Mouse (Mus musculus) intestine, embryonic 16.5 days (tissue): ENCODE data around the gene Gm17349. TPM values are rescaled to one million over a fixed set of nuclear protein-coding genes. Genes with fewer than 3 reads are reported as not detected.

Experiments used
- ATAC-seq: fragments of 200-750 bp; cut with Nextera tagmentation; 2 replicates; pipeline ENCODE4 v1.8.0; 2017; ENCODE audit warnings: moderate TSS enrichment, moderate library complexity
- H3K27ac ChIP-seq: fragments of 300-500 bp; sonication (generic); 2 replicates; pipeline ENCODE4 v1.5.1; 2014; ENCODE audit warnings: mild to moderate bottlenecking, low read length
- H3K27me3 ChIP-seq: fragments of 300-500 bp; sonication (generic); replicated peaks from 2 replicates; pipeline ENCODE4 v1.6.1; 2014; ENCODE audit warnings: low read length, control low read depth, mixed read lengths; ENCODE audit not compliant: control insufficient read depth, insufficient read depth
- H3K36me3 ChIP-seq: fragments of 300-500 bp; sonication (generic); 2 replicates; pipeline ENCODE4 v1.6.1; 2014; ENCODE audit warnings: low read length, control low read depth; ENCODE audit not compliant: control insufficient read depth, insufficient read depth
- H3K4me1 ChIP-seq: fragments of 300-500 bp; sonication (generic); 2 replicates; pipeline ENCODE4 v1.6.1; 2014; ENCODE audit warnings: low read length, control low read depth, mixed read lengths; ENCODE audit not compliant: control insufficient read depth, insufficient read depth
- H3K4me2 ChIP-seq: fragments of 300-500 bp; sonication (generic); 2 replicates; pipeline ENCODE4 v1.6.1; 2014; ENCODE audit warnings: low read depth, low read length, control low read depth
- H3K4me3 ChIP-seq: fragments of 300-500 bp; sonication (generic); 2 replicates; pipeline ENCODE4 v1.5.1; 2014; ENCODE audit warnings: mild to moderate bottlenecking, low read length
- H3K9ac ChIP-seq: fragments of 300-500 bp; sonication (generic); 2 replicates; pipeline ENCODE4 v1.6.1; 2014; ENCODE audit warnings: low read depth, low read length
- H3K9me3 ChIP-seq: fragments of 300-500 bp; sonication (generic); 2 replicates; pipeline ENCODE4 v1.6.1; 2016; ENCODE audit warnings: low read length, control low read depth; ENCODE audit not compliant: control insufficient read depth
- WGBS: fragments of 180-500 bp; shearing (Covaris S2); extraction: QIAGEN DNeasy Blood & Tissue Kit; methylation state at CpG from one replicate; pipeline ENCODE4 v1.1.7; 2014; 5-methylcytosine and 5-hydroxymethylcytosine counted together
- polyA plus RNA-seq: library from polyadenylated mRNA; unstranded; fragments of >200 nt; fragmentation: Nextera tagmentation; extraction: Ambion mirVana; gene quantifications from 2 replicates; pipeline ENCODE4 v1.2.1, GENCODE M21; 2015

Gm17349 gene
- polyA plus RNA-seq, 1 experiment from 2014 or later, result not detected

DNA sequence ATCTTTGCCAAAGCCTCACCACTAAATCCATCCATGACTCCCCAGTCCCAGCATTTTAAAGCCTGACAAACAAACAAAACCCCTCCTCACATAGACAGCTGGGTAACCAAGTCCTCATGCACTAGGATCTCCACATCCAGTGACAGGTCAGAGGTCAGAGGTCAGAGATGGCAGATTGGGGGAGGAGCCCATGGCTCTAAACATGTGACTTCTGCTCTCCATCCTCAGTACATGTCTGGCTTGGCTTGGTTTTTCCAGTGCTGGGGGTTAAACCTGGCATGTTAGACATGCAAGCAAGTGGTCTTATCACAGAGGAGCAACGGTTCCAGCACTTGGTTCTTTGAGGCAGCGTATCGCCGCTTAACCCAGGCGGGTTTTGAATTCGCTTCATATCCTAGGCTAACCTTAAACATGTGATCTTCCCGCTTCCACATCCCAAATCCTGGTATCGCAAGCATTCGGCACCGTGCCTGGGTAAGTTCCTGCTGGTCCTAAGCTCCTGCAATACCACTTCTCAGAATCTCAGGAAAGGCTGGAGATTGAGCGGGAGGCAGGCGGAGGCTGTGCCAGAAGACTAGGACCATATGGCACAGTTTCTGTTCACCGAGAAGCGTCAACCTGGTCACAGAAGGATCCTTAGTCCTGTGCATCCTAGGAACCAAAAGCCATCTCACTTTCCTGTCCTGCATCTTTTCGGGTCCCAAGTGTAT is 44.0 kb downstream of the Gm17349 start:
- peaks cover 11% of the 10 kb centered on the region for H3K4me1 ChIP-seq
- no peak for ATAC-seq
- no peaks in the 10 kb centered on the region for H3K9me3 ChIP-seq
- WGBS, result 95% methylated on average over 15 of the region's 15 CpGs
- H3K27me3 ChIP-seq, result peaks cover 10% of the 10 kb centered on the region
- no peak overlapping the region for H3K27ac ChIP-seq
- no peak overlapping the region for H3K4me3 ChIP-seq
- no peak overlapping the region for H3K4me2 ChIP-seq
- H3K9ac ChIP-seq, result no peak overlapping the region
- no peaks in the 10 kb centered on the region for H3K36me3 ChIP-seq

DNA sequence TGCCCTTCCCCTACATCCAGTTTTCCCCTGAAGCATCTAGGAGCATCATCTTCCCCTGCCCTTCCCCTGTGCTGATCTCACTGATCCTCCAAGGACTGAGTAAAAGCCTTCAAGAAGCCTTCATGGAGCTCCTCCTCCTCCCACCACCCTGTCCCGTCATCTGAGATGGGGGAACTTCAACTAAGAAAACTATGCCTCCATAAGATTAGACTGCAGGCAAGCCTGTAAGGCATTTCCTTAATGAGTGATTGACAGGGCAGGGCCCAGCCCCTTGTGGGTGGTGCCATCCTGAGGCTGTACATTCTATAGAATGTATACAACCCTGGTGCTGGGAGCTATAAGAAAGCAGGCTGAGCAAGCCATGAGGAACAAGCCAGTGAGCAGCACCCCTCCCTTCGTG is 46.9 kb downstream of the Gm17349 start:
- no peak overlapping the region for H3K27ac ChIP-seq

DNA sequence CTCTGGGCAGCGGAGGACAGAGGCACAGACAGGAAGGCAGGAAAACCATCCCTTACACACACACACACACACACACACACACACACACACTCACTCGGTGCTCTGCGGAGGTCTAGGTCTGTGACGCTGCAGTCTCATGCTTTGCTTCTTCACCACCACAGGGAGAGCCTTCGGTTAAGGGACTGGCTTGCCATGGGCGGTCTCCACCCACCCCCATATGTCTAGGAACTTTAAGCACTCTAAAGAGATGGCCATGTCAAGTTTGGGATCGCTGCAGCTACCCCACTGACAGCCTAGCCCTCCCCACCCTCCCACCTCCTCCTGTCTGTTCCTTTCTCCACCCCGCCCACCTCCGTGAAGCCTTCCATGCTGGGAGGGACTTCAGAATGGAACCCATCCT is 49.3 kb downstream of the Gm17349 start:
- ATAC-seq, result no peak
- no peak overlapping the region for H3K4me3 ChIP-seq
- H3K36me3 ChIP-seq, result no peaks in the 10 kb centered on the region
- 45% methylated on average over 9 of the region's 9 CpGs for WGBS
- no peak overlapping the region for H3K4me2 ChIP-seq
- H3K27me3 ChIP-seq, result peaks cover 19% of the 10 kb centered on the region
- peaks cover 12% of the 10 kb centered on the region for H3K4me1 ChIP-seq
- no peaks in the 10 kb centered on the region for H3K9me3 ChIP-seq
- no peak overlapping the region for H3K9ac ChIP-seq
- H3K27ac ChIP-seq, result no peak overlapping the region

More for the DNA sequence above, 46.9 kb downstream of the Gm17349 start:
- Histone ChIP-seq H3K4me3 (no peak overlapping the region), H3K9ac (no peak overlapping the region), H3K9me3 (no peaks in the 10 kb centered on the region), H3K36me3 (no peaks in the 10 kb centered on the region), H3K27me3 (peaks cover 19% of the 10 kb centered on the region), H3K4me1 (peaks cover 9% of the 10 kb centered on the region), H3K4me2 (no peak overlapping the region)
- no peak for ATAC-seq
- WGBS, result 56% methylated on average over 2 of the region's 2 CpGs

DNA sequence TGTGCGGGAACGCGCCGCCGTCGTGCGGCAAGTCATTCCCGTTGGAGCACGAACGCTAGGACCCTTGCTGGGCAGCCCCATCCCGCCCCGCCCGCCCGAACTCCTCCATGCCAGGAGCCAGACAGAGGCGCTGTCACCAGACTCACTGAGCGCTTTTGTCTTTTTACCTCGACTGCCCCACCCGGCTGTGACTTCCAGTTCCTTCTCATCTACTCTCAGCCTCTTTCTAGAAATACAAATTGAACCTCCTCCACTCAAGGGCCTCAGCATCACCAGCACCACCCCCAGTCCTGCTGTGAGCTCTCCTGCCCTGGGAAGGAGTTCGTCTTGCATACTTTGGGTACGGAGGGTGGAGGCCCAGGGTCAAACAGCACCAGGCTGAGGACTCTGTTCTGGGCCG is 51.4 kb downstream of the Gm17349 start:
- no peak for ATAC-seq
- Histone ChIP-seq H3K27me3 (peaks cover 19% of the 10 kb centered on the region), H3K4me3 (0 out of 2 replicates have a peak overlapping the region, but pooled peaks have one; percentile 3), H3K4me1 (peaks cover 28% of the 10 kb centered on the region), H3K36me3 (no peaks in the 10 kb centered on the region), H3K9me3 (no peaks in the 10 kb centered on the region), H3K4me2 (peak overlapping the region; percentile 35), H3K9ac (no peak overlapping the region), H3K27ac (no peak overlapping the region)
- WGBS, result 13% methylated on average over 21 of the region's 21 CpGs

DNA sequence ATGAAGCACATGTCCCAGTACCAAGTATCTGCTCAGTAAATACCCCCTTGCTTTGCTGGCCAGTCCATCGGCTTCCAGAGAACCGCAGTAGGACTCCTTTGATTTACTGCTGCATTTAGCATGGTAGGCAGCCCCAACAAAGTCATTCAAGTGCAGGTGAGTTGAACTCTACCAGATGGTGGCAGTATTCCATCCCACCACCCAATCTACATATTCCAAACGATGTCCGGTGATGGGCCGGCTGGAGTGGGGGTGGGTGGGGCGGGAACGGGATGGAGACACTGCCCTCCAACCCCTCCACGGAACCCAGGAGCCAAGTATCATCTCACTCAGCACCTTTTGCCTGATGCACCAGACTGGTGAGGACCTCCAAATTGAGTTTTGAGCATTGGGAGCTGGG is 52.0 kb downstream of the Gm17349 start:
- H3K9ac ChIP-seq, result no peak overlapping the region
- peak overlapping the region; percentile 35 for H3K4me2 ChIP-seq
- H3K27ac ChIP-seq, result no peak overlapping the region
- no peak overlapping the region for H3K4me3 ChIP-seq
- H3K36me3 ChIP-seq, result no peaks in the 10 kb centered on the region
- no peak for ATAC-seq
- H3K27me3 ChIP-seq, result peaks cover 19% of the 10 kb centered on the region
- no peaks in the 10 kb centered on the region for H3K9me3 ChIP-seq
- H3K4me1 ChIP-seq, result peaks cover 31% of the 10 kb centered on the region
- 11% methylated on average over 8 of the region's 8 CpGs for WGBS

Other genes with a start within 250 kb of the Gm17349 start
- 5.8 and 6.5 TPM in 2 replicates for gene Nckap5l, start 247.7 kb downstream of the Gm17349 start, polyA plus RNA-seq
- gene Bcdin3d, start 230.8 kb downstream of the Gm17349 start, polyA plus RNA-seq, result 14.3 and 16.2 TPM in 2 replicates
- gene Faim2, start 177.3 kb downstream of the Gm17349 start, polyA plus RNA-seq, result 0.91 and 1.1 TPM in 2 replicates
- gene Aqp2, start 126.4 kb downstream of the Gm17349 start, polyA plus RNA-seq, result 0.10 TPM in 1 of 2 replicates, not detected in the other
- 0.47 and 0.53 TPM in 2 replicates for gene Aqp5, start 114.7 kb downstream of the Gm17349 start, polyA plus RNA-seq
- not detected in 2 replicates for gene Aqp6, start 104.1 kb downstream of the Gm17349 start, polyA plus RNA-seq
- 97.1 and 104 TPM in 2 replicates for gene Racgap1, start 53.8 kb downstream of the Gm17349 start, polyA plus RNA-seq
- gene Asic1, start 35.1 kb downstream of the Gm17349 start, polyA plus RNA-seq, result 1.7 and 2.0 TPM in 2 replicates
- gene Smarcd1, start 3.4 kb downstream of the Gm17349 start, polyA plus RNA-seq, result 19.3 and 20.9 TPM in 2 replicates
- gene Gpd1, start 12.0 kb upstream of the Gm17349 start, polyA plus RNA-seq, result 33.0 and 47.4 TPM in 2 replicates
- gene Cox14, start 20.1 kb upstream of the Gm17349 start, polyA plus RNA-seq, result 249 and 253 TPM in 2 replicates
- 42.1 and 46.8 TPM in 2 replicates for gene Cers5, start 67.4 kb upstream of the Gm17349 start, polyA plus RNA-seq
- gene Lima1, start 170.0 kb upstream of the Gm17349 start, polyA plus RNA-seq, result 105 and 112 TPM in 2 replicates